ENCODE assay signal across 22 mouse cellular contexts in the genomic region with DNA sequence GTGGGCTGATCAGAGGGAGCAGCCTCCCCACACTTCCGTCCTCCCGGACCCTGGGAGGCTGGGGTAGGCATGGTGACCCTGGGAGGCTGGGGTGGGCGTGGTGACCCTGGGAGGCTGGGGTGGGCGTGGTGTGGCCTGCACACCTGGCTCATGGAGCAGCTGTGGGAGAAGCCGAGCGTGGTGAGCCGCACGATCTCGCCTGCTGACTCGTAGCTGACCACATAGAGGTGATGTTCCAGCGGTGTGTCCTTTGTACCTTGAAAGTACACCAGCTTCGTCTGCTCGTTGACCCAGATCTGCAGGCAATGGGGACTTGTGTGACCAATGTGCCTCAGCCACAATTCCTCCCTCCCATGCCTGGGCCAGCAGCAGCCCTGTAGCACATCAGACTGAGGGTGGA. TPM values are rescaled to one million over a fixed set of nuclear protein-coding genes. Genes with fewer than 3 reads are reported as not detected.
DNase-seq lines count a peak whose midpoint lies in the region; ATAC-seq and TF ChIP-seq lines count a peak whose summit lies in the region.
"Had no signal": no experiment of that assay in that cellular context is flagged by ENCODE, and none has a peak within 500 bp of the region (broad histone marks: within the 10 kb centered on the region; RNA-seq: fewer than 3 reads in every experiment).

No protein-coding gene starts in this region.

- H3K4me1 ChIP-seq in hindbrain, embryonic 16.5 days (ENCODE audit: control insufficient read depth, insufficient read depth, low read depth, low read length) = no peaks in the 10 kb centered on the region
- no peaks in the 10 kb centered on the region for H3K4me1 ChIP-seq in hindbrain, embryonic 13.5 days (replicated peaks)
- no peaks in the 10 kb centered on the region for H3K4me1 ChIP-seq in intestine, embryonic 14.5 days (replicated peaks; ENCODE audit: control insufficient read depth, insufficient read depth, low read length)
- no peaks in the 10 kb centered on the region for H3K4me1 ChIP-seq in kidney, postnatal 0 days (replicated peaks; ENCODE audit: insufficient read depth, low read length)
- no peaks in the 10 kb centered on the region for H3K4me1 ChIP-seq in liver, embryonic 14.5 days (replicated peaks; ENCODE audit: control insufficient read depth in 2 of 2, insufficient read depth in 2 of 2, low read length in 1 of 2)
- H3K4me1 ChIP-seq in forebrain, embryonic 13.5 days = no peaks in the 10 kb centered on the region
- H3K4me1 ChIP-seq: embryonic facial prominence, embryonic 13.5 days; heart, embryonic 15.5 days; lung, embryonic 15.5 days; midbrain, embryonic 10.5 days had no signal

- WGBS in hindbrain, embryonic 16.5 days = 92% methylated on average over 13 of the region's 13 CpGs
- 90% methylated on average over 13 of the region's 13 CpGs for WGBS in hindbrain, embryonic 13.5 days
- WGBS in intestine, embryonic 14.5 days = 83% methylated on average over 13 of the region's 13 CpGs
- 67% methylated on average over 13 of the region's 13 CpGs for WGBS in kidney, postnatal 0 days
- 72% methylated on average over 13 of the region's 13 CpGs for WGBS in liver, embryonic 14.5 days (ENCODE audit: insufficient replicate concordance)
- WGBS in forebrain, embryonic 13.5 days = 93% methylated on average over 13 of the region's 13 CpGs

- H3K4me2 ChIP-seq in hindbrain, embryonic 16.5 days (ENCODE audit: low read length) = no peak overlapping the region
- no peak overlapping the region for H3K4me2 ChIP-seq in hindbrain, embryonic 13.5 days
- H3K4me2 ChIP-seq in intestine, embryonic 14.5 days (ENCODE audit: low read length) = no peak overlapping the region
- no peak overlapping the region for H3K4me2 ChIP-seq in kidney, postnatal 0 days (ENCODE audit: low read length)
- H3K4me2 ChIP-seq in liver, embryonic 14.5 days (ENCODE audit: low read depth) = no peak overlapping the region
- no peak overlapping the region for H3K4me2 ChIP-seq in forebrain, embryonic 13.5 days
- H3K4me2 ChIP-seq: embryonic facial prominence, embryonic 13.5 days; heart, embryonic 15.5 days; lung, embryonic 15.5 days had no signal

- H3K27ac ChIP-seq in hindbrain, embryonic 16.5 days (ENCODE audit: low read depth, low read length) = no peak overlapping the region
- H3K27ac ChIP-seq in hindbrain, embryonic 13.5 days = no peak overlapping the region
- no peak overlapping the region for H3K27ac ChIP-seq in intestine, embryonic 14.5 days (ENCODE audit: low read depth)
- H3K27ac ChIP-seq in kidney, postnatal 0 days = no peak overlapping the region
- no peak overlapping the region for H3K27ac ChIP-seq in liver, embryonic 14.5 days
- H3K27ac ChIP-seq in forebrain, embryonic 13.5 days = no peak overlapping the region
- H3K27ac ChIP-seq: embryonic facial prominence, embryonic 13.5 days; heart, embryonic 15.5 days; hindbrain, postnatal 0 days; lung, embryonic 15.5 days; macrophage; midbrain, embryonic 10.5 days had no signal

- no peak overlapping the region for H3K4me3 ChIP-seq in hindbrain, embryonic 16.5 days (ENCODE audit: low read length)
- no peak overlapping the region for H3K4me3 ChIP-seq in hindbrain, embryonic 13.5 days
- H3K4me3 ChIP-seq in intestine, embryonic 14.5 days (ENCODE audit: low read depth, low read length) = no peak overlapping the region
- no peak overlapping the region for H3K4me3 ChIP-seq in kidney, postnatal 0 days (replicated peaks; ENCODE audit: low read depth, low read length)
- H3K4me3 ChIP-seq in liver, embryonic 14.5 days (ENCODE audit: insufficient read depth in 1 of 2, low read depth in 2 of 2, low read length in 2 of 2) = no peak overlapping the region
- H3K4me3 ChIP-seq in forebrain, embryonic 13.5 days = no peak overlapping the region
- H3K4me3 ChIP-seq: embryonic facial prominence, embryonic 13.5 days; heart, embryonic 15.5 days; lung, embryonic 15.5 days; midbrain, embryonic 10.5 days had no signal

- DNase-seq in intestine, embryonic 14.5 days (ENCODE audit: low spot score) = no peak
- peak; percentile 6 for DNase-seq in kidney, postnatal 0 days (ENCODE audit: low spot score)
- no peak for DNase-seq in liver, embryonic 14.5 days (ENCODE audit: low read depth in 3 of 3, low spot score in 3 of 3)
- no peak for DNase-seq in thymus, postnatal 36 days
- DNase-seq in c-Kit-positive CD71-positive TER-119-positive erythroid progenitor cells, embryonic 14.5 days (ENCODE audit: low spot score) = no peak
- DNase-seq: adrenal gland, postnatal 10 days; cerebellum, adult 11 months; cerebellum, postnatal 14 days; forebrain, postnatal 0 days; gastrocnemius, postnatal 36 days; heart, postnatal 4 days; retina, postnatal 1 day had no signal

- 0 out of 2 replicates have a peak, but pooled peaks have one; percentile 13 for ATAC-seq in hindbrain, embryonic 16.5 days
- no peak for ATAC-seq in hindbrain, embryonic 13.5 days (ENCODE audit: low FRiP score)
- ATAC-seq in intestine, embryonic 14.5 days (replicated peaks; ENCODE audit: low FRiP score, low TSS enrichment, low read depth) = peak; percentile 29; the same call in 1 of the 2 replicates
- peak; percentile 74 for ATAC-seq in kidney, postnatal 0 days (replicated peaks; ENCODE audit: low FRiP score, low read depth)
- peak; percentile 19; the same call in 1 of the 2 replicates for ATAC-seq in liver, embryonic 14.5 days (ENCODE audit: insufficient read depth)
- no peak for ATAC-seq in forebrain, embryonic 13.5 days
- ATAC-seq: forebrain, postnatal 0 days; hindbrain, postnatal 0 days; Patski had no signal

- peaks cover 64% of the 10 kb centered on the region for H3K36me3 ChIP-seq in hindbrain, embryonic 16.5 days (ENCODE audit: control insufficient read depth, insufficient read depth, low read length)
- H3K36me3 ChIP-seq in hindbrain, embryonic 13.5 days = peaks cover 98% of the 10 kb centered on the region
- peaks cover 83% of the 10 kb centered on the region for H3K36me3 ChIP-seq in intestine, embryonic 14.5 days (ENCODE audit: control insufficient read depth, insufficient read depth, low read length)
- H3K36me3 ChIP-seq in kidney, postnatal 0 days (ENCODE audit: insufficient read depth, low read length) = peaks cover 58% of the 10 kb centered on the region
- no peaks in the 10 kb centered on the region; the same call in 1 of the 2 replicates for H3K36me3 ChIP-seq in liver, embryonic 14.5 days (replicated peaks; ENCODE audit: control insufficient read depth, insufficient read depth, low read depth)
- H3K36me3 ChIP-seq in forebrain, embryonic 13.5 days (ENCODE audit: poor library complexity, severe bottlenecking) = peaks cover 97% of the 10 kb centered on the region

- TF ChIP-seq EP300 in liver, embryonic 14.5 days (IDR thresholded peaks at IDR 0.05; ENCODE audit: low read depth) = no peak

- no peak overlapping the region for H3K9ac ChIP-seq in hindbrain, embryonic 16.5 days (ENCODE audit: low read depth, low read length)
- no peak overlapping the region for H3K9ac ChIP-seq in hindbrain, embryonic 13.5 days
- no peak overlapping the region for H3K9ac ChIP-seq in intestine, embryonic 14.5 days (ENCODE audit: low read length)
- H3K9ac ChIP-seq in kidney, postnatal 0 days (ENCODE audit: low read depth, low read length) = no peak overlapping the region
- H3K9ac ChIP-seq in liver, embryonic 14.5 days (replicated peaks) = no peak overlapping the region
- H3K9ac ChIP-seq in forebrain, embryonic 13.5 days = no peak overlapping the region
- H3K9ac ChIP-seq: embryonic facial prominence, embryonic 13.5 days; forebrain, postnatal 0 days; heart, embryonic 15.5 days; lung, embryonic 15.5 days had no signal

- no peak for TF ChIP-seq CTCF in kidney, postnatal 0 days (IDR thresholded peaks at IDR 0.05; ENCODE audit: low read depth)
- TF ChIP-seq CTCF in liver, embryonic 14.5 days (IDR thresholded peaks at IDR 0.05; ENCODE audit: low read depth) = no peak

- no peaks in the 10 kb centered on the region for H3K27me3 ChIP-seq in hindbrain, embryonic 16.5 days (replicated peaks; ENCODE audit: control insufficient read depth, insufficient read depth, low read length)
- H3K27me3 ChIP-seq in hindbrain, embryonic 13.5 days = no peaks in the 10 kb centered on the region
- H3K27me3 ChIP-seq in intestine, embryonic 14.5 days (replicated peaks; ENCODE audit: control insufficient read depth, insufficient read depth, low read length) = no peaks in the 10 kb centered on the region
- H3K27me3 ChIP-seq in kidney, postnatal 0 days (ENCODE audit: insufficient read depth, low read length) = no peaks in the 10 kb centered on the region
- no peaks in the 10 kb centered on the region for H3K27me3 ChIP-seq in liver, embryonic 14.5 days (ENCODE audit: control insufficient read depth, insufficient read depth, low read length)
- no peaks in the 10 kb centered on the region for H3K27me3 ChIP-seq in forebrain, embryonic 13.5 days
- H3K27me3 ChIP-seq: embryonic facial prominence, embryonic 13.5 days; heart, embryonic 15.5 days; lung, embryonic 15.5 days; Patski had no signal

- no peaks in the 10 kb centered on the region for H3K9me3 ChIP-seq in hindbrain, embryonic 16.5 days (ENCODE audit: control insufficient read depth, low read length)
- no peaks in the 10 kb centered on the region for H3K9me3 ChIP-seq in hindbrain, embryonic 13.5 days
- H3K9me3 ChIP-seq in intestine, embryonic 14.5 days (ENCODE audit: control insufficient read depth, low read length) = no peaks in the 10 kb centered on the region
- H3K9me3 ChIP-seq in kidney, postnatal 0 days (replicated peaks; ENCODE audit: low read length) = no peaks in the 10 kb centered on the region
- no peaks in the 10 kb centered on the region for H3K9me3 ChIP-seq in liver, embryonic 14.5 days (ENCODE audit: control insufficient read depth, low read length)
- no peaks in the 10 kb centered on the region for H3K9me3 ChIP-seq in forebrain, embryonic 13.5 days (replicated peaks)
- H3K9me3 ChIP-seq: embryonic facial prominence, embryonic 13.5 days; heart, embryonic 15.5 days; lung, embryonic 15.5 days; midbrain, embryonic 10.5 days had no signal

RNA-seq across cellular contexts. Expression of a gene that starts 11.0 kb away (rescaled TPM):
- 81.4 and 88.4 TPM in 2 replicates for polyA plus RNA-seq in hindbrain, embryonic 16.5 days (2015; fragmentation: Nextera tagmentation; extraction: Ambion mirVana)
- polyA plus RNA-seq in hindbrain, embryonic 13.5 days (2015; fragmentation: Nextera tagmentation; extraction: Ambion mirVana) = 69.2 and 72.6 TPM in 2 replicates
- polyA plus RNA-seq in intestine, embryonic 14.5 days (2014; fragmentation: Nextera tagmentation; extraction: Ambion mirVana) = 103 and 111 TPM in 2 replicates
- 83.0 and 85.0 TPM in 2 replicates for polyA plus RNA-seq in kidney, postnatal 0 days (2015; fragmentation: Nextera tagmentation; extraction: Ambion mirVana)
- polyA plus RNA-seq in liver, embryonic 14.5 days (2012; rRNA removed) = 35.9 and 37.3 TPM in 2 replicates
- 48.8 and 50.3 TPM in 2 replicates for polyA plus RNA-seq in liver, embryonic 14.5 days (2014; fragmentation: Nextera tagmentation; extraction: Ambion mirVana)
- 56.8 and 64.5 TPM in 2 replicates for polyA plus RNA-seq in forebrain, embryonic 13.5 days (2015; fragmentation: Nextera tagmentation; extraction: Ambion mirVana)

RNA-seq across cellular contexts. Expression of a gene that starts 23.9 kb away (rescaled TPM):
- 21.0 and 29.3 TPM in 2 replicates for polyA plus RNA-seq in hindbrain, embryonic 16.5 days (2015; fragmentation: Nextera tagmentation; extraction: Ambion mirVana)
- polyA plus RNA-seq in hindbrain, embryonic 13.5 days (2015; fragmentation: Nextera tagmentation; extraction: Ambion mirVana) = 24.5 and 26.5 TPM in 2 replicates
- 35.4 and 36.2 TPM in 2 replicates for polyA plus RNA-seq in intestine, embryonic 14.5 days (2014; fragmentation: Nextera tagmentation; extraction: Ambion mirVana)
- 22.1 and 25.2 TPM in 2 replicates for polyA plus RNA-seq in kidney, postnatal 0 days (2015; fragmentation: Nextera tagmentation; extraction: Ambion mirVana)
- polyA plus RNA-seq in liver, embryonic 14.5 days (2012; rRNA removed) = 14.4 and 16.5 TPM in 2 replicates
- 11.7 and 16.6 TPM in 2 replicates for polyA plus RNA-seq in liver, embryonic 14.5 days (2014; fragmentation: Nextera tagmentation; extraction: Ambion mirVana)
- 32.5 and 33.0 TPM in 2 replicates for polyA plus RNA-seq in forebrain, embryonic 13.5 days (2015; fragmentation: Nextera tagmentation; extraction: Ambion mirVana)

RNA-seq across cellular contexts. Expression of a gene that starts 32.5 kb away (rescaled TPM):
- polyA plus RNA-seq in hindbrain, embryonic 16.5 days (2015; fragmentation: Nextera tagmentation; extraction: Ambion mirVana) = 9.1 and 9.9 TPM in 2 replicates
- polyA plus RNA-seq in hindbrain, embryonic 13.5 days (2015; fragmentation: Nextera tagmentation; extraction: Ambion mirVana) = 7.9 and 9.2 TPM in 2 replicates
- 11.3 and 14.0 TPM in 2 replicates for polyA plus RNA-seq in intestine, embryonic 14.5 days (2014; fragmentation: Nextera tagmentation; extraction: Ambion mirVana)
- polyA plus RNA-seq in kidney, postnatal 0 days (2015; fragmentation: Nextera tagmentation; extraction: Ambion mirVana) = 7.4 and 7.8 TPM in 2 replicates
- polyA plus RNA-seq in liver, embryonic 14.5 days (2012; rRNA removed) = 1.5 and 1.8 TPM in 2 replicates
- 2.4 and 2.7 TPM in 2 replicates for polyA plus RNA-seq in liver, embryonic 14.5 days (2014; fragmentation: Nextera tagmentation; extraction: Ambion mirVana)
- 8.0 and 8.4 TPM in 2 replicates for polyA plus RNA-seq in forebrain, embryonic 13.5 days (2015; fragmentation: Nextera tagmentation; extraction: Ambion mirVana)

RNA-seq across cellular contexts. Expression of a gene that starts 54.6 kb away (rescaled TPM):
- 12.5 and 12.7 TPM in 2 replicates for polyA plus RNA-seq in hindbrain, embryonic 16.5 days (2015; fragmentation: Nextera tagmentation; extraction: Ambion mirVana)
- 10.5 and 11.7 TPM in 2 replicates for polyA plus RNA-seq in hindbrain, embryonic 13.5 days (2015; fragmentation: Nextera tagmentation; extraction: Ambion mirVana)
- 0.86 and 1.3 TPM in 2 replicates for polyA plus RNA-seq in intestine, embryonic 14.5 days (2014; fragmentation: Nextera tagmentation; extraction: Ambion mirVana)
- 0.87 and 1.2 TPM in 2 replicates for polyA plus RNA-seq in kidney, postnatal 0 days (2015; fragmentation: Nextera tagmentation; extraction: Ambion mirVana)
- 0.92 and 1.1 TPM in 2 replicates for polyA plus RNA-seq in liver, embryonic 14.5 days (2012; rRNA removed)
- polyA plus RNA-seq in liver, embryonic 14.5 days (2014; fragmentation: Nextera tagmentation; extraction: Ambion mirVana) = 0.43 and 0.71 TPM in 2 replicates
- polyA plus RNA-seq in forebrain, embryonic 13.5 days (2015; fragmentation: Nextera tagmentation; extraction: Ambion mirVana) = 4.2 and 4.3 TPM in 2 replicates

Comparison
In these comparisons a context has a peak if more than half of its experiments do, and no peak if none do; other contexts are left out.
1. ATAC-seq: peak in hindbrain, embryonic 16.5 days (single experiment), intestine, embryonic 14.5 days (single experiment), kidney, postnatal 0 days (single experiment) and liver, embryonic 14.5 days (single experiment); none in hindbrain, embryonic 13.5 days (single experiment) and forebrain, embryonic 13.5 days (single experiment).